Mouse (Mus musculus): ENCODE measurements around the gene Matn4.

The Matn4 gene

DNA sequence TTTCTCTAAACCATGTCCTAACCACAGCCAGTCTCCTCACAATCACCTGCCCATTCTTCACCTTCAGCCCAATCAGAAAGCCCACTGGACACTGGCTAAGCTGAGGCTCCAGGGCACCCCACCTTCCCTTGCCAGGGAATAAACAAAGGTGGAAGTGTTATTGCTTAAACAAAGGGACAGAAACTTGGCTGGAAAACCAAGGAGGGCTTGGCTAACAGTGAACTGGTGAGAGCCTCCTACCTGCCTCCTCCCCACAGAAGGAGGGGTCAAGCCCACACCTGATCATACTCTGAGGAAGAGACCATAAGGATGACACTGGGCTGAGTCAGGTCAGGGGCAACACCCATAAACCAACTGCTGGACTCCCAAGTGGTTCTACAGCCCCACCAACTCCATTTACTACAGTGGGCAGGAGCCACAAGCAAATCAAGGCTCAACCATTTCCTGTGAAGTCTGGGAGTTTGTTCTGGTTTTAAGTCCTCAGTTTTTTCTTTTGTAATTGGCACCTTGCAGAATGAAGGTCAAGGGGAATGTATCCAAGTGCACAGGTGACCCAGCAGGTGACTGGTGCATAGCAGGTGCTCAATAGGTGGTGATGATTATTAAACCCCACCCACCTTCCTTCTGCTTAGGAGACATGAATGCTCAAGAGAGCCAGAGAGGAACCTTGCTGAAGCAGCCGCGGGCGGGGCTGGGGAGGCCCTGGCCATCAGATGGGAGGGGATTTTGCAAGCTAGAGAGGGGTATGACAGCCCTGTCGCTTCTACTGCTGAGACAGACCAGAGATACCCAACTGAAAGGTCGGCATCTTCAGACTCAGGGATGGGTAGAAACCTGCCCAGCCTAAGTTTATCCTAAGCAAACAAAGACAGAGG lies 30.5 kb upstream of the Matn4 start:
- DNase-seq, result peak in 1 of 2 experiments; percentile 67

DNA sequence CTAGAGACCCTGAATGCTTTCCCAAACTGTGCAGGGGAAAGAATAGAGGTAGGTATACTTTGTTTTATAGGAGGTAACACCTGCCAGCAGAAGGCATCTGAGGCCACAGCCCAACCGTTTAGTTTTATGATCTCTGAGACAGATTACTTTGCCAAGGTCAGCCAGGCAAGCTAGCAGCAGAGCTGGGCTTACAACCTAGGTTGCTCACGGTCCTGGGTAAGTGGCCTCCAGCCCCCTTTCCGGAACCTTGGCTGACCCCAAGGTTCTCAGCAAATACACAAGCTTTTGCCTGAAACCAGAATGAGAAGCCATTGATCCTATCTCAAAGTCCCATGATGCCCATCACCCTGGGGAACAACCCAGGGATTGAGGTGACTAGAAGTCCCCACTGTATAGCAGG lies 29.7 kb upstream of the Matn4 start:
- peak in 1 of 2 experiments; percentile 66 for DNase-seq

DNA sequence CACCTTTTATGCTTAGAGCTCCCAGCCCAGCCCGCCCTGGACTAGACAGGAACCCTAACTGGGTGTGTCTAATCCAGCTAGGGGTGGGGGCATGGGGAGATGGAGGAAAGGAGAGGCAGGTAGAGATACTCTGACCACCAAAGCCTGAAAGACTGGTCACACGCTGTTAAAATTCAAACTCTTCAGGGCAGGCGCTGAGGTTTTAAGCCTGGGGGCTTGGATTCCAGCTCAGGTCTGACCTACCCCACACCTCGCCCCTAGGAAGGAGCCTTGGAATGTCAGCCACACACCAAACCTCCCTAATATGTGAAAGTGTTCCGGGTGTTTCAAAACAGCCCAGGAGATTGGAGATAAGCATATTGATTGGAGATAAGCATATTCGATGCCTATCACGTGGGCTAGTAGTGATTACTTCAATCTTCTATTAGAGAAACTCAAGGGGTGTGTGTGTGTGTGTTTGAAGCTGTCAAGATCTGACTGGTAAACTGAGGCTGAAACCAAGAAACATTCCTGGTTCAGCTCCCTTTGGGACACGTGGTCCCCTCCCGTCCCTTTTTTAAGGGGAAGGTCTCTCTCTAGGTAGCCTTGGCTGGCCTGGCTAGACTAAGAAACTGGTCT lies 28.4 kb upstream of the Matn4 start:
- DNase-seq, result peak in 1 of 2 experiments; percentile 35

DNA sequence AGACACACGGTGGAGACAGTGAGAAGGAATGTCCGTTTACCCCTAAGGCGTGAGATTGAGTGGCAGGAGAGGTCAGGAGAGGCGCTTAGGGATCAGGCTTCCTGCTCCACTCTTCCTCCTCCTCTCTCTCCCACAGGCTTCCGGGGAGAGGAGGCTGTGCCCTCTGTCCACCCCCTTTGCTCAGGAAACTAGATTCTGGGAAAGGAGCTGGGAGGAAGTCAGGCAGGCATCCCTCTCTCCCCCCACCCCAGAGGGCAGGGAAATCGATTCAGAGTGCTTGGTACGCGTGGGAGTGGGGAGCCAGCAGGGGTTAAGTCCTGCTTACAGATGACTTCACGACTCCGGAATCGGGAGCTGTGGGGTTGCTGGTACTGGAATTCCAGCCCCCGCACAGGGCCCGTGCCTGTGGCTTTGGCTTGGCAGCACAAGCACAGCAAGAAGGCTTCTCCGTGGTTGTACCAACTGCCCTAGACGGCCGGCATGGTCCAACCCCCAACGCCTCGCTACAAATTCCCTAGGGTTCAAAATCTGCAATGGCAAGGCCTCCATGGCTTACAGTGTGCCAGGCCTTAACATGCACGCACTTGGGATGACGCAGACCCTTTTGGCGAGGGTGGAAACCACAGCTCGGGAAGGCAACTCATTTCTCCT lies 27.7 kb upstream of the Matn4 start:
- peak; percentile 53 to 80 for DNase-seq

DNA sequence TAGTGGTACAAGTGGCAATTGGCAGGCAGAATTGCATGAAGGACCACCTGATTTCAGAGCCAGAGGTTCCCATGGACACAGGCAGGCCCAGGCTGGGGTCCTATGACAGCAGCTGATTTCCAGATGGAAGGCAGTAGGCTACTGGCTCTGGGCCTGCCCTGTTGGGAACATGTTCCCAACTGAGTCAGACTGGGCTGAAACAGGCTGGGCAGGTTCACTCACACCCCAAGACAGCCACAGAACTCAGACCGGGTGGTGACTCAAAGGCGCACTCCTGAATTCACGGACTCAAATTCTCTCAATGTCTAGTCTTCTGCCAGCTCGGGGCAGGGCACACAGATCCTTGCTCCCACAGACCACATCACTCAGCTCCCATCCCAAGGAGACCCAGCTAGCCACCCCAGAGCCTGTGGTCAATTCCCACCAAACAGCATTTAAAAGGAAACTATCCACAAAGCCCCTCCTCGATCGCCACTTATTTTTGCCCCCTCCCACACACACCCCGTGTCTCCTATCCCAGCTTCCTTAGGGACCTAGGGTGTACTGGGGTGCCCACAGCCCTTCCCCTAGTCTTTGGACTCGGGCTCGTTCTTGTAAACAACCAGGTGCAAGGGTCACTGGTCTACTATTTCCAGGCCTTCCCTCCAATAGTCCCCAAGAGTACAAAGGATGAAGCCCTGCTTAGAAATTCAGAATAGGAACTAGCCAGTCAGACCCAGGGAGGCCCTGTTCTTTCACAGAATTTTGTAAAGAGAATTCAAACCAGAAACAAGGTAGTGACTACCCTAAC lies 26.9 kb upstream of the Matn4 start:
- DNase-seq, result peak; percentile 66 to 85

DNA sequence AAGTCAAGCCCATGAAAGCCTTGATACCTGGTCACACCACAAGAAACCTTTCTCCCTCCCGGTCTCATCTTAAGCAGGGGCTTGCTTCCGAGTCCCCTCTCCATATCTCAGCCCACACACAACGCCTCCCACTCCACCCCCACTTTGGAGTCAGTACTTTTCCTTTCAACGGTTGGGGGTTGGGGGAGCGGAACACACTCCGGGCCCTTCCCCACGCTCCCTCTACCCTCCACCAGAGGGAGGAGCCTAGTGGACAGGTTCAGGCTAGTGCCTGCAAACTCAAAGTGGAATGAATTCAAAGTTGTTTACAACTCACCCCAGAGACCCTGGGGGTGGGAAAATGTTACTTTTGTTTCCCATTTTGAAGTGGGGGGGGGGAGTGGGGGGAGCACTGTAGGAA lies 25.7 kb upstream of the Matn4 start:
- DNase-seq, result peak; percentile 72 to 83

DNA sequence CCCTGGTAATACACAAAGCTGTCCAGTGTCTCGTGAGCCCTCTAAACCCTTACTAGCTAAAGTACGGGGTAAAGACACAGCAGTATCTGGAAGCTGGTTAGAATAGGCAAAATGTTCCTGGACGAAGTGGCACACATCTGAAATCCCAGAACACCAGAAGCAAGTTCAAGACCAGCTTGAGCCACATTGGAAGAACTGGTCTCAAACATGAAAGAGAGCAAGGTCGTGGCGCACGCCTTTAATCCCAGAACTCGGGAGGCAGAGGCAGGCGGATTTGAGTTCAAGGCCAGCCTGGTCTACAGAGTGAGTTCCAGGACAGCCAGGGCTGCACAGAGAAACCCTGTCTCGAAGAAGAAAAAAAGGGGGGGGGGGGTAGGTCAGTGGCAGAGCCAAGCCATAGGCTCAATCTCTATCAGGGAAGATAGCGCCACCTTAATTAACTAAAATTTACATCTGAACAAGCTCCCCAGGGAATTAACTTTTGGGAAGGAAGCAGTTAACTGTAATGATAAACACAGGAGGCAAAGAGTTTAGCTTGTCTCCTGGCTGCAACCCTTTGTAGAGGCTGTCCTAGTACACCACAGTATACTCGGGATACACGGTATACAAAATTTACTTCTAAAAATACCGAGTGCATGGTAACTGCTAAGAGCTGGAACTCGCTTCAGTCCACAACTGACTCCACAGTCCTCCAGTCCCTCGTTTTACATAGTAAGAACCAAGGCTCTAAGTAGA lies 25.1 kb upstream of the Matn4 start:
- DNase-seq, result no peak

DNA sequence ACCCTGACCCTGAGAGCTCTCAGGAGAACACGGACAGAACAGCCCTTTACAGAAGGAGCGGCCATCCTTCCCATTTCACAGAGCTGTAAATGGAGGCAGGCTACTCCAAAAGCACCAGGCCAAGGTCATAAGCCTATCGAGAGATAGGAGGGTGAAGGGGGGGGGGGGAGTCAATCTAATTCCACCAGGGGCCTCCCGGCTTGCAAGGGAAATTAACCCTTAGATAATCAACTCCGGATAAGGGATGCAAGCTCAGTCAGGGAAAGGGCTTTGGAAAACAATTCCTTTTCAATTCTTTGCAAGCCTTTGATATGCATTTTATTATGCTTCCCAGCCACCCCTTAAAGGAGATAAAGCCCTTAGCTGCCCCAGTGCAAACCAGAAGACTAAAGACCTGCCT lies 23.5 kb upstream of the Matn4 start:
- DNase-seq, result no peak

DNA sequence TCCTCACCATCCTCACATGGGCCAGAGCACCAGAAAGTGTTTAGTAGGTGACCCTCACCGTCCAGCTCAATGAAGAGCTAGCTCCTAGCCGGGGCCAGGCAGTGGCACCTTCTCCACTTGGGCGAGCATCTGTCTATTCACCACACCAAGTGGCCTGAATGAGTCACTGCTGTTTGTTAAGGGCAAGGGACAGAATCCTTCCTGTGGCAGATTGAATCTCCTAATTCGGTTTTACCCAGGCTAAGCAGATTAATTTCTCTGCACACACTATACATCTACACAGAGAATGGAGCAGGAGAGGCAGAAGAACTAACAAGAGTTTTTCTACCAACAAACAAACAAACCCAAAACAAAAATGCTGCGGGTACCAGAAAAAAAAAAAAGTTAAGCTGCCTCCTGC lies 22.0 kb upstream of the Matn4 start:
- DNase-seq, result no peak

DNA sequence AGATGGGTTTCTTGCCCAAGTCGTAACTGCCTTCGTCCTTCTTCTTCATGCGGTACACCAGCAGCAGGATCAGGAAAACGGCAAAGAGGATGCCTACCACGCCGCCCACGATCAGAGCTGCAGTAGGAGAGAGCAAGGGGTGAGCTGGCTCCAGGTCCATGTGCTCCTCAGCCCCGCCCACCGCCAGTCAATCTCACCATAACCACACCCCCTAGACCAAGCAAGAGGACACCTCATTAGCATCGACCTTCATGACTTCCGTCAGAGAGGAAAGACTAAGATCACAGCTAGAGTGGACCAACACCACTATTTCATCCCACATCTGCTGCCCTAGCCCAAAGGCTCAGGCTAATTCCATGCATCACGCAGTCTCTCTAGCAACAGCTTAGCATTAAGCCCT lies 21.2 kb upstream of the Matn4 start:
- peak; percentile 63 to 82 for DNase-seq

DNA sequence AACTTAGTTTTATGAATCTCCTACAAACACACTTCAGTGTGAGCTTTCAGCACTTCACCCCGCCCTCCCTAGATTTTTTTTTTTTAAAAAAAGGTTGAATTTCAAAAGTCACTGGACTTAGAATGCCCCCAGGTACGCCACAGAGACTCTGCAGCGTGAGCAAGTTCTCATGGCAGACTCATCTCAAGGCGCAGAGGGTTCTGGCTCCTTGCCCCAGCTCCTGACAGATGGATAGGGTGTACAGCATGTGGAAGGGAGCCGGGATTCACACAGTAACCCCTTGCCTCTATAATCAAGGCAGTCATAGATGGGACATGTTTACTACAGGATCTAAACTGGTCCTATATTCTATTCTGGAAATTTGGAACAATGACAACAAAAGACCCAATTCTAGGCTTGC lies 20.4 kb upstream of the Matn4 start:
- DNase-seq, result peak; percentile 78 to 88

DNA sequence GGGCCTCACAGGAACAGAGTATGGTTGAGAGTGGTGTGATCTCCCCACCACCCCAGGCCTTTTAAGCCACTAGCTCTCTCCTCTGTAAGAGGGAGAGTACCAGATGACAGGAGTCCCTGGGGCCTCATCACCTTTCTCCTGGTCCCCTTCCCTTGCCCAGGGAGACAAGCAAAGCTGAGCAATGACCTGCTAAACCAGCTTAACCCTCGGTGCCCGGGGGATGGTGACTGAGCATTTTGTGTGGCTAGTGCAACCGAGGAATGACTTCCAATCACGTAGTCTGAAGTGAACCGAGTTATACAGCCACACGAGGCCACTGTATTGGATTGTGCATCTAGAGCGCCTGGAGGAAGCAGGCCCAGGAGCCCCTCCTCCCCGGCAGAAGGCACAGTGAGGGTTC lies 19.4 kb upstream of the Matn4 start:
- DNase-seq, result no peak

DNA sequence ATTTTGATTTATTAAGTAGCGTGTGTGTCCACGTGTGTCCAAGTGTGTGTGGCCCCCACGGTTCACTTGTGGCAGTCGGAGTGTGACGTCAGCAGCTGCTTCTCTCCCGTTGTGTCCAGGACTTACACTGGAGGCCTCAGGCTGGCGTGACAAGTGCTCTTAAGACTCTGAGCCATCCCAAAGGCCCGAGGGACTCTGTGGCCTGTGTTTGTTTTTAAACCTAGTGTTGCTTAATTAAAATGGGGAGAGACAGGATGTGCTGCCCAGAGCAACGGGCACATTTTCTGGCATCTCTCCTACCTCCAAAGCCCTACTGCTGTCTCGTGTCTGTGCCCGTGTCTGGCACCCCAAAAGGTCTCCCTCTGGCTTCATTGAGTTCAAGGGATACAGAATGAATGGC lies 18.5 kb upstream of the Matn4 start:
- DNase-seq, result peak in 1 of 2 experiments; percentile 67

DNA sequence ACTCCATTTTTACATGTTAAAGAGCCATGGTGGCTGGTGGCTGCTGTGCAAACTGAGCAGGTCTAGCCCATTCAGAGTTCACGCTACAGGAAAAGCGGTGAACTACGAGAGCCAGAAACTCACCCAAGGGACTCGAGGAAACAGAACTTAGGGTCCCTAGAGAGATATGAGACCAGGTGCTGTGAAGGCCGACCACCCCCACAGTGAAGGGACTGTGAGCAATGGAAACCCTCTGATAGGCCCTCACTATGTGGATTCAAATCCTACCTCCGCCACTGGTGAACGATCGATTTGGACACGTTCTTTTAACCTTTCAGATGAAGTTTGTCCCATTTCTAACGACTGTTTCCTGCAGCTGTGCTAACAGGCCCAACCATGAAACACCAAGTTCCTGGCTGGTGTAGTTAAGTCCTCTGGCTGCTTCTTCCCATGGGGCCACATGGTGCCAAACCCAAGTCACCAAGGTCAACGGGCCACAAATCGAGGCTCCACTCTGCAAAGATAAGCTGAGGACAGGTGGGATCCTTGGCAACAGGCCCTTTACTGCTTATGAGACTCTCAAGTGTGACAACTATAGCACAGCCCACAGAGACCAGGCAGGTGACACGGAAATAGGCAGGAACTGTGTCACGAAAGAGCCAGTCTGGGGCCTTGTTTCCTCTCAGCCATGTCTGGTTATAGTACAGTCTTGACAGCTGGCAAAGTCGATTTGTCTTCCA lies 17.9 kb upstream of the Matn4 start:
- peak in 1 of 2 experiments; percentile 59 for DNase-seq

DNA sequence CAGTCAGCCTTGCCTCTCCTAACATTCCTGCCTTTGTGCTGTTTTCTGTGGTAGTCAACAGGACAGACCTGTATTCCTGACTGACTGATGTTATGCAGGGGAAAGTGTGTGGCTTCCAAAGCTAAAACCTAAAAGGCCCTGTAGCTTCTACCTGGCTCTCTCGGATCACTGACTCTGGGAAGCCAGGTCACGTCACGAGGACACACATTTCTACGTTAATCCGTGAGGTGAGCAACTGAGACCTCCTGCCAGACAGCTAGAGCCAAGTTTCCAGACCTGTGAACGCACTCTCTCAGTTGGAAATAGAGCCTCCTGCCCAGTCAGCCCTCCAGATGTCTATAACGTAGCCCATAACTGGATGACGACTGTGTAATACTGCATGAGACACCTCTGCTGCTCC lies 17.0 kb upstream of the Matn4 start:
- DNase-seq, result peak; percentile 62 to 89

DNA sequence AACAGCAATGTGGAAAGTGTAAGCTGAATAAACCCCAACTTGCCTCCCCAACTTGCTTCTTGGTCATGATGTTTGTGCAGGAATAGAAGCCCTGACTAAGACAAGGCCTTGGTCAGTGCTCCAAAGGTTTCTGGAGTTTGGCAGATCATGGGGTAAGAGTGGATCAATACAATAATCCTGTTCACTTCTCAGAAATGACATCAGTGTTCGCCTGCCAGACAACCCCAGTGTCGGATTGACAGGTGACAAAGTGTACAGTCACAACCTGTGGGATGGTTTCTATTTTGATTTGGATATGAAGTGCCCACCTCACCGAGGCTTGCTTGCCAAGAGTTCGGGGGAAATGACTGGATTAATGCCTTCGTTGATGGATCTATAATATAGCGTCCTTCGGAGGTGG lies 16.3 kb upstream of the Matn4 start:
- DNase-seq, result no peak

DNA sequence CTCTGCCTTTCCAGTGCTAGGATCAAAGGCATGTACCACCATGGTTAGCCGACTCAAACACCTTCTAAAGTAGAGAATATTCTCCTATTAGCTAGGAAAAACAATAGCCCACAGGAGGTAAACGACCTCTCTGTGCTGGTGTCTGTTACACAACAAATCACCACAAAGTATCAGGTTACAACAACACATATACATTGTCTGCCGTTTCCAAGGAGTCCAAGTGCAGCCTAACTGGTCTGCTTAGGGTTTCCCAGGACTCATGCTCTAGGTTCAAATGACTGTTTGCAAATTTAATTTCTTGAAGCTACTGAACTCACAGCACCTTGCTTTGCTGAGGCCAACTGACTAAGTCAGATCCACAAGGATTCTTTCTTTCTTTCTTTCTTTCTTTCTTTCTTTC lies 14.5 kb upstream of the Matn4 start:
- DNase-seq, result no peak

DNA sequence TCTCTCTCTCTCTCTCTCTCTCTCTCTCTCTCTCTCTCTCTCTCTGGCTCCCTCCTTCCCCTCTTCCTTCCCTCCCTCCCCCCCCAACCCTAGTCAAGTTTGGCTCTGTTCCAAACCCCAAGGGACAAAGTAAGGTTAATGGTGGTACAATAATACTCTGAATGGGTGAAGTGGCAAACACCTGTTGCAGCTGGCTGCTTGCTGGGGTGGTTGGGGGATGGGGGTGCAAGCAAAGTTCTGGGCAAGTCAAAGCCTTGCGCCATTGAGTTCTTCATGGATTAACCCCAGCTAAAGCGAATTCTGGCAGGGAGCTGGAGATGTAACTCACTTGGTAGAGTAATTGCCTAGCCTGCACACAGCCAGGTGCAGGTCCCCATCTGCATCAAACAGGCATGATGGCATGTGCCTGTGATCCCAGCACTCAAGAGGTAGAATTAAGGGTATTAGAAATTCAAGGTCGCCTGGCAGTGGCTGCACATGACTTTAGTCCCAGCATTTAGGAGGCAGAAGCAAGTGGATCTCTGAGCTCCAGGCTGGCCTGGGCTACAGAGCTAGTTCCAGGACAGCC lies 13.4 kb upstream of the Matn4 start:
- peak; percentile 61 to 86 for DNase-seq

DNA sequence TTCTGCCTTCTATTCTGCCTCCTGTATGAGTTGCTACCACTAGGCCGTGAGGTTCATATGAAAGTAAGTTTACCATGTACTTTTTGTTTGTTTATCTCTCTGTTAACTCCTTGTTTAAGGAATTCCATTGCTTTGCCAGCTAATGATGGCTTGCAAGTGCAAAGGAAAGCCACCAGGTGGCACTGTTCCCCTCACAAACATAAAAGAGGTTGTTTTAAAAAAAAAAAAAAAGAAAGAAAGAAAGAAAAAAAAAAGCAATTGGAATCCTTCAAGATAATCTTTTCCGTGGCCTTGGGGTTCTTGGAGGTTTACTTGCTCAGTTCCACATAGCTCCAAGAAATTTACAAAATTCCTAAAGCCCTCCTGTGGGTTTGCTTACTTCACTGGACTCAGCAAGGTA lies 12.2 kb upstream of the Matn4 start:
- DNase-seq, result peak in 1 of 2 experiments; percentile 38

DNA sequence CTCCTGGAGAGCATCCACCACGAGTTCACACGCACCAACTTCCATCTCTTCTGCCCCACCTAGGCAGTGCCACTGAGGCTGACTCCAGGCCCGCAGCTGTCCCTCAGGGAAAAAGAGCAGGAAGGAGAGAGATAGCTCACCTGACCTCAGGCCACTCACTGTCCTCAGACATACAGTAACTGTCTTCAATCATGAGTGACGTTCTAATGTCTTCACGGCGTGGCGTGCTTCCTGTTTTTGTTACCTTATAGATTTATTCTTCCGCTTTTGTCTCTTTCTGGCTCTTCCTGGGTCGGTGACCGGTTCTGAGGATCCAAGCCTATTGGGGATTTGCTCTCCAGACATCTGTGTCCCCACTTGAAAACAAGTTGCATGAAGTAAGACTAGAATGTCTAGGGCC lies 9.6 kb upstream of the Matn4 start:
- DNase-seq, result no peak

DNA sequence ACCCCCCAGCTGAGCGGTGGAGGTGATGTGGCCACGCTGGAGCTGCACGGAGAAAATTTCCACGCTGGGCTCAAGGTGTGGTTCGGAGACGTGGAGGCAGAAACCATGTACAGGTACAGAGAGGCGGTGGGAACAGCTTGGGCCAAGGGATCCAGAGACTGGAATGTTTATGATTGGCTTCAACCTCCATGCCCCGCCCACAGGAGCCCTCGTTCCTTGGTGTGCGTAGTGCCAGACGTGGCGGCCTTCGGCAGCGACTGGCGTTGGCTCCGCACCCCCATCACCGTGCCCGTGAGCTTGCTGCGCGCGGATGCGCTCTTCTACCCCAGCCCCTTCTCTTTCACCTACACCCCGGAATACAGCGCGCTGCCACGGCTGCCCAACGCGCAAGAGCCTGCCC lies 9.2 kb upstream of the Matn4 start:
- DNase-seq, result no peak

All from kidney, postnatal 25 days (tissue).